Mouse (Mus musculus): Measurements from ENCODE around the gene Pcbp3. TPM values are rescaled to one million over a fixed set of nuclear protein-coding genes. Genes with fewer than 3 reads are reported as not detected.

Gene Pcbp3
- polyA plus RNA-seq, 1 experiment from 2014 or later: 103 TPM

Other genes starting within 250 kb of the Pcbp3 start
- gene Col6a1, start 235.7 kb downstream of the Pcbp3 start, polyA plus RNA-seq (2015; fragmentation: Nextera tagmentation; extraction: Ambion mirVana): 34.3 and 67.0 TPM in 2 replicates
- gene Slc19a1, start 70.4 kb upstream of the Pcbp3 start, polyA plus RNA-seq (2015; fragmentation: Nextera tagmentation; extraction: Ambion mirVana): 37.9 and 39.2 TPM in 2 replicates
- 37.5 and 48.2 TPM in 2 replicates for gene Col18a1, start 204.7 kb upstream of the Pcbp3 start, polyA plus RNA-seq (2015; fragmentation: Nextera tagmentation; extraction: Ambion mirVana)

Data from neural tube, embryonic 15.5 days (tissue).